Mouse (Mus musculus): ENCODE results near the gene Gabpb1.
"Not testable (repeated sequence)": the region's sequence is repeated elsewhere in the genome, so short reads cannot be mapped to it uniquely, and the experiment has no call there.

The Gabpb1 gene

DNA sequence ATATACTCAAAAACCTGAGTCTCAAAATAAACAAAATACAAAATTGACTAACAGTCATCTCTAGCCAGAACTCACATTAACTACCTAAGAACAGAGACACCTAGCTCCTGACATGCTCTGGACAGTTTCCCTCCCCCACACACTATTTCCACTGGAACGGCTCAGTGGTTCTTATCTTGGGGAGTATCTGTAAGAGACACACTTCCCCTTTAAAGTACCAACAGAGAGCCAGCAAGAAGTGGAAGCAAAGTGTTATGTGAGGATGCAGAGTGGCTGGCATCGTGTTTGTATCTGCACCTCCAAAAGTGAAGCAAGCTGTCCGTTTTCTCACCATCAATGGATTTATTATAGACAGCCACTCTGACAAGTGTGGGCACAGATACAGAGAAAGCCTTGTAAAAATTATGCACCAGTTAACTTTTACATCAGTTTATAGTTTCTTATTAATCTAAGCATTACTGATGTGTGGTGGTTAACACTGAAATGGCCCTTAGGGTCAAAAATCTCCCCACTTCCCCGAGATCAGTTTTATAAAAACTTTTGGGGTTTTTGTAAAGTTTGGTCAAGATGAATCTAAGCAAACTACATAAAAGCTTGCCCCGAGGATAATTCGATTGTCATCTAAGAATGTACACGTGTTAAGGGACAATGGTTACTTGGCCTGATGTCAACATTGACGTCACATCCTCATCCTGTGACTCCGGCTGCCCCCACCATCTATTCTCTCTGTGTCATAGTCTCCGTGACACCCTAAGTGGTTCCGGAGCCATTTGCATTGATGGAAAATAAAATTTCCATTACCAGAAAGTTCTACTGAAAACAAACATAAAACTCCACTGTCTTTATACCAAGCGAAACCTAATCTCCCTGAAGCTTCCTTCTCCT is 40.0 kb downstream of the Gabpb1 start:
- no peak for DNase-seq

DNA sequence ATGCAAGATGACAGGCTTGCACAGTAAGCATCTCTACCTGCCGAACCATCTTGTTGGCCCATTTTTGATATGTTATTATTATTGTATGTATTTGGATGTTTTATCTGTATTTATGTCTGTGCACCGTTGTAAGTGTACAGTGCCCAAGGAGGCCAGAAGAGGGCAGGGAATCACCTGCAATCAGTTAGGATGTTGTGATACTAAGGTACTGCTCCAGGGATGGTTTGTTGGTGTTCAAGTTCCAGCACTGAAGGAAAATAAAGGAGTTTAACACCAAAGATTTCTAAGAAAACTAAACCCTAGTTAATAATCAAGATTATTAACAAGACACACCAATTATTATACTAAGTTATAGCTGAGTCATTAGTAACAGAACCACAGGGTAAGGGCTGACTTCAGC is 43.0 kb downstream of the Gabpb1 start:
- no peak for DNase-seq

DNA sequence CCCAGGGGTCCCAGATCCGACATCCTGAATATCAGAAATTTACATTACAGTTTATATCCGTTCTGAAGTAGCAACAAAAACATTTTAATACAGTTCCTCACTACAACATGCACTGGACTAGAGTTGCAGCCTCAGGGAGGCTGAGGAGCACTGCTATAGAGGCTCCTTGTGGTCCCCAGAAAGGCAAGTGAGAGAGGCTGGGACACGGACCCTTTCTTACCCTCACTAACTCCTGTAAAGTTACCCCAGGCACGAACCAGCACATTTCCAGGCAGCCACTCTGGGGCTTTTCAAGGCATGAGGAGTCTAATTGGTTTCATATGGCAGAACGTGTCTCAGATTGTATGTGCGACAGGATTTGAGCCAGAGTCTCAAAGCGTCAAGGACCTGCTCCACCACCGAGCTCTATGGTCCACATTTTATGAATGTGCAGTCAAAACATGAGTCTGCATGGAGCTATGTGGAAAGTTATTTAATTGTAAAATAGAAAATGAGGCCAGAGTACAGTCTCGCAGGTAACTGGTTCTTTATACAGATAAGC is 47.6 kb downstream of the Gabpb1 start:
- no peak for DNase-seq

DNA sequence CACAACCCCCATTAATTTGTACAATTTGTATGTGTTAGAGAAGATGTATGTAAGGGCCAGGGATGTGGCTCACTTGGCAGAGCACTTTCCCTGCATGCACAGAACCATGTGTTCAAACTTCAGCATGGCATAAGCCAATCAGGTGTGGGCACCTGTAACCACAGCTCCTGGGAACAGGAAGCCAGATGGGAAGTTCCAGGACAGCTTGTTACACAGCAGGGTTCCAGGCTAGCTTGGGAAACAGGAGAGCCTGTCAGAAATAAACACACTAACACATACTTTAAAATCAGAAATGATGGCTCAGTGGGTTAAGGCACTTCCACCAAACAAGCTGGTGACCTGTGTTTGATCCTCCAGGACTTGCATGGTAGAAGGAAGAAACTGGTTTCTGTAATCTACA is 53.0 kb downstream of the Gabpb1 start:
- no peak for DNase-seq

DNA sequence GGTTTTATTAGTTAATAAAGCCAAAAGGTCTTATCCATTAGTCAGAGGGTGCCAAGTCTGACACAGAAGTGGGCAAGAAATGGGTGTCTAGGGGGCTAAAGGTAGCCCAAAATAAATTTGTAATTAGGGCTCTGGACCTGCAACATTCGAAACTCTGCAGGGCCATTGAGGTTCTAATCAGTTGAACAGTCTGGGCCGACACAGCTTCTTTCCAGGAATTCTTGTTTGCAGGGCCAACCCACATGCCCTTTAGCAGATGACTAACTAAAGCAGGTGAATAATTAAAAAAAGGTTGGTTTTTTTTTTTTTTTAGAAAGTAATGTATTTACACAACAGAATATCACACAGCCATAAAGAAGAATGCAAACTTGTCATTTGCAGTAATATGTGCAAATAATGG is 53.7 kb downstream of the Gabpb1 start:
- DNase-seq = no peak

DNA sequence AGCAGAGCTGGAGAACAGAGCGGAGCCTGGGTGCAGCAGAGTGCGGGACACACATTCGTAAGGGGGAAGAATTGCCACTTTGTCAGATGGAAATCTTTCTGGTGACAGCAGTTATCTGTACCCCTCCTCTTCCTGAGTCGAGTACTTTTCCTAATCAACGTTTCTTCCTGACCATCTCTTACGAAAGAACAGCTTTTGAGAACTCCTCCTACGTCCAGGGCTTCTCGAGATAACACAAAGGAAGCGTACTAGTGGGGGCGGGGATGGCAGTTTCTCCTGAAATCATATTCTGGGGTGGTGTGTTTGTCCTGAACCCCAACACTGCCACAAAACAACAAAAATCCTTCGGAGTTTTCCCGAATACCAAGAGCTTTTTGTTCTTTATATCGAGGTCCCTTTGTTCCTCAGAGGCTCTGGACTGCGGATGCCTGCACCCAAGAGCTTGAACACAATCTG is 56.9 kb downstream of the Gabpb1 start, which contains the start of gene Hdc:
Gene Hdc, minus strand, starts transcription at position 51 of the 456 bp plus-strand sequence.
- no peak for DNase-seq

DNA sequence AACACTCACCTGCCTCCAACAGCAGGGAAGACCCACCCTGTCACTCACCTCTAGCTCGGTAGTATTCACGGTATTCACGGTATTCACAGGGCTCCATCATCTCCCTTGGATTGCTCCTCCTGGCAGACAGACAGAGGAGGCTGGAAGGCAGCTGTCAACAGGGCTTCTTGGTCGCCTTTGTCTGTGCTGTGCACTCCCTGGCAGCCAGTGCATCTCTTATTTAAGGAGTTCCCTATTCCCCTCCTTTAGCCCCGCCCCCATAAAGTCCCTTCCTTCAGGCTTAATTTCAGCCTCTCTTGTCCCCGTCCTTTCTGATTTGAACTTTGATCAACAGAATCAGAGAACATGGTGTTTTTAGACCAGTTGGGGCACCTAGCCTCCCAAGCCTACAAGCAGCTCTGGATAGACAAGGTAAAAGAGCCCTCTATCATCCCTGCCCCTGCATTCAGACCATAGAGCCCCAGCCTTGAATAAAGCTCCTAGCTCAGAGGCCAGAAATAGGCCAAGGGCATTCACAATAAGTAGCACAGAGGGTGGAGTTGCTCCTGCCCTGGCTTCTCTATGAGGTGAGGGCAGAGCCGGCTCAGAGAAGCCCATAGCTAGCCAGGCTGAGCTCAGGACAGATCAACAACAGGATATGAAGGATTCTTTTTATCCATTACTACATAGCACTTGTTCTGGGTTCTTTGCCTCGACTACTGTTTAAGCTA is 57.5 kb downstream of the Gabpb1 start:
- DNase-seq = no peak

DNA sequence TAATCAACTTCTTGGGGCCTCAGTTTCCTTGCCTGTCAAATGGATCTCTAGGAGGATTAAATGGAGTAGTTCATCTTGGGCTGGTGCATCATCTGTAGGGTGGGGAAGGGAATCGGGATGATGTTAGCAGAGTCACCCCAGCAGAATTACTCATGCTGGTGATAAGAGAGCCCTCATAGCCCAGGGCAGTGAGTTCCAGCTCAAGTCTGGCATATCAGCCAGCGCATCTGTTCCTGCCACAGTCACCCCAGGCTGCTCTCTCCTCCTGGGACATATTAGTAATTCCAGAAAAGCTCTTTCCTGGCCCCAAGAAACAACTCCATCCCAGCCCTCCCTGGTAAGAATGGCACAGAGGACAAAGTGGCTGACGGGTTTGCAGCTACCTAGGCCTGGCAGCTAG is 60.8 kb downstream of the Gabpb1 start:
- DNase-seq = no peak

DNA sequence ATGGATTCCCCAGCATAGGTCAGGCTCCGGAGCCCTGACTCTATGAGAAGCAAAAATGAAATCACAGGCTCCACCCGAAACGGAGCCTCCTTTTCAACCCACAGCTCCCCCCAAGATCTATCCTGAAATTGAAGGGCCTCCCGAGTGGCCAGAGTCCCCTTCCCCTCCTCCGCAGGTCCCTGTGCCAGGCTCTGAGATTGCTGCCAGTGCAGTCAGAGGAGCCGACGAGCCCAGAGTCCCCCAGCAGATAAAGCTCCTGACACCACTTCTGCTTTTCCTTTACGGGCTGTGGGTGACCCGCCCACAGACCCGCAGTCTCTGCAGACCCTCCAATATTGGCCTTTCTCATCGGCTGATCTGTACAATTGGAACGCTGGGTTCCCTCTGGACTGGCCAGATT is 66.5 kb downstream of the Gabpb1 start:
- not testable (repeated sequence) for DNase-seq

DNA sequence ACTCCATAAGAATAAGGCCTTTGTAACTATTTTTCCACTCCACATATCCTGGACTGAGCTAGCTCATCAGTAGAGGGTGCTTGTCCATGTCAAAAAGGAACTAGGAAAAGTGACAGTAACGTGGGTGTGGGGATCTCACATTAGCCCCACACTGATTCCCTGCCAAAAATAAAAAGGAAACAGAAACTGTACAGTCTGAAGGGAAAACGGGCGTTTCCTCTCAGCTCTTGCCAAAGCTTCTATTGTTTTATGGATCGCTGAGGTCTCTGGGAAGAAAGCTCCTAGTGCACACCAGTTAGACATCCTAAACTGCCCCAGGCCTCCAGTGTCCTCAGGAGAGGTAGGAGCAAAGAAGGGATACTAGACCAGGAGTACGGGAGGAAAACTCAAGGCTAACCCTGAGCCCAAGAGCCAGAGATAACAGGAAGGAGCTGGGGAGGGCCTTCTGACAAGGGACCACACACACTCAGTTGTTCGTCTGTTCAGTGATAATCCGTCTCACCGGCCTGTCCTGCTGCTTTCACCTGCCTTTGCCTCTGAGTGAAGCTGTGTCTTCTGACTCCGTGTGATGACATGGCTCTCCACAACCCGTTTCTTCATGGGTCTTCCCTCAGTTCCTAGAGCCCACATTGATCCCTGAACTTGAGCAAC is 68.5 kb downstream of the Gabpb1 start:
- no peak for DNase-seq

DNA sequence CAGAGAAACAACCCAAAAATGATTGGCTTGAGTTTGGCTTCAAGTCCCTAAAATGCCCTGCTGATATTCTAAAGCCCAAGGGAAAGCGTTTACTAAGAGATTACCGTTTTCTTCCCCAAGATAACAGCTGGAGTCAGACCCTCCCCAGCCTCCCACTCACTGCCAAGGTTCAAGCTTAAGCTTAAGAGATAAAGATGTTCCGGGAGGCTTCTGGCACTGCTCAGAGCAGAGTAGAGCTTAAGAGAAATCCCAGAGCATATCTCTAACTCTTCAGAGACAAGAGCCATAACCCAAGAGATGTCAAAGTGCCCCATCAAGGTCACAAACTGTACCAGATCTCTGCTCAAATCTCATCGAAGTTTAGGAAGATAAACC is 69.5 kb downstream of the Gabpb1 start:
- DNase-seq = no peak

DNA sequence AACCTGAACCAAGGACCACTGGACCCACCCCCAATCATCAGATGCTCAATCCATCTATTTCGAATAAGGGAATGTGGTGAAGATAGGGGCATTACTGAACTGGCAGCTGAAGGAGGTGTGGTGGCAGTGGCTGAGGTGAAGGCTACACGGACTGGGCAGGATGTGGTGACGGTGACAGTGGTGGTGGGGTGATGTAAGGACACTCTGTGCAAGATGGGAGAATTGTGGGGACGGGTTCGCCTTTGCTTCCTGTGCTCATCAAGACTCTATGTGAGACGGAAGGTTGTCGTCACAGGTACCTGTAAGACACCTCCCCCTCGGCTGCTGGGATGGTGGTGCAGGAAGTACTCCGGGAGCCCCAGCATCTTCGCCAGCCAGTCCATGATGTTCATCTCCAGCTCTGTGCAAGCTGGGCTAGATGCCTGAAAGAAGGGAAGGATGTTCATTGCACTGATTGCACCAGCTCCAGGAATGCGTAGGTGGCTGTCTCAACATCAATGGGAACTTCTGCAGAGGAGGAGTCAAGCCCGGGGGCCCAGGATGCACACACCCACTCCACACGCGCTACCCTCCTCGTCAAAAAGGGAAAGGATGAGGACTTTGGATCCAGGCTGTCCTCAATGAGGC is 70.0 kb downstream of the Gabpb1 start:
- peak; percentile 27 for DNase-seq

DNA sequence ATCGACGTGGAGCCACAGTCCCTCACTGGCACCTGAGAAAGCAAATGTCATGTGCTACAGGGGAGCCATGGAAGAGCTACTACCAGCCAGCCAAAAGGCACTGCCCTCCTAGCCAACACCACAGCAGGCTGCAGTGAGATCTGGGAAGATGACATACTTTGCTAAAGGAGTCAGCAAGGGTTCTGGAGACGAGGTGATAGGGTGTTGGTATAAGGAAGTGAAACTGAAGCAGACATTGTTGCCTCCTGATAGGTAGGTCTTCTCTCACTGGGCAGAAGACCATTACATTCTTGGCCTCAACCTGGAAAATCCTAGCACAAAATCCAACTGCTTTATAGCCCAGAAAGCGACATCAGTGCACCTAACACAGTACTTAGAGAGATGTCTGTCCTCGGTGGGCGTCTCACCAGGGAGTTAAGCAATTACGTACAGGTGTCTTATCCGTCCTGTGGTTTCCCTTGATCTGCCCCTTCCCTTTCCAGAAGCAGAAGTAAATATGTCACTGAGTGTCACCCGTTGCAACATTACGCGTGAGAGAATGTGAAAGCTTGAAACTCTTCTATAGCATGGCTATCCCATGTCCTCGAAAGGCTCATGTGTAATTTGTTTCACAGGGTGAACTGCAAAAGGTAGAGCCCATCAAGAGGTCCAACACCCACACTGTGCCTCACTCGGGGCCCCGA is 74.1 kb downstream of the Gabpb1 start:
- no peak for DNase-seq

DNA sequence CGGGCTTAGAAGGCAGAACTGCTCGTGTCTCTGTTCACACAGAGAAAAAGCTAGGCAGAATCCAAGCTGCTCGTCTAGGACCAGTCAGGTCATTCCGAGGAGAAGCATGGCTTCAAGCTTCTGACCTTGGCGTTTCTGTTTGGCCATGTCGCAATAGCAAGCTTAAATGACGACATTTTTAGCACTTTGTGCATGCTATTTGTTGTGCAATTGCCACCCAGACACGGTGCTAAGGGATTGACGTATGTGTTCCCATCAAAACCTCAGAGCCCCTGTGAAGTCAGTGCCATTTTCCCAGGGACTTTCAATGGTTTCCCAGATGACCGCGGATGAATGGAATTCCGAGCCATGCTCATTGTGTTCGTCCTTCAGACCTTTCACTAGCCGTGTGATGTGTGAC is 75.6 kb downstream of the Gabpb1 start:
- no peak for DNase-seq

DNA sequence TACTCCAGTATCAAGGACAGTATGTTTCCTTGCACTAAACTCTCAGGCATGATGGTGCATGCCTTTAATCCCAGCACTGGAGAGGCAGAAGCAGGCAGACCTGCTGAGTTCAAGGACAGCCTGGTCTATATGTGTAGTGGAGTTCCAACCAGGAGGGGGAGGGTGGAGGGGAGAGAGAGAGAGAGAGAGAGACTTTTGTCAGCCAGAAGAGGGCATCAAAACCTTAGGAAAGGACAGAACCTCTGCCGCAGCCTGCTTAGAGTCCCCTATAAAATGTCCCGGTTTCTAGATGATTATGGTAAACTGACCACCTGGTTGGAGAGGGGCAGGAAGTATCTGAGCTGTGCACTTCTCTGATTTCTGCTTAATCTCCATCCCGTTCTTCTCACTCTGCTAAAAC is 77.1 kb downstream of the Gabpb1 start:
- no peak for DNase-seq

DNA sequence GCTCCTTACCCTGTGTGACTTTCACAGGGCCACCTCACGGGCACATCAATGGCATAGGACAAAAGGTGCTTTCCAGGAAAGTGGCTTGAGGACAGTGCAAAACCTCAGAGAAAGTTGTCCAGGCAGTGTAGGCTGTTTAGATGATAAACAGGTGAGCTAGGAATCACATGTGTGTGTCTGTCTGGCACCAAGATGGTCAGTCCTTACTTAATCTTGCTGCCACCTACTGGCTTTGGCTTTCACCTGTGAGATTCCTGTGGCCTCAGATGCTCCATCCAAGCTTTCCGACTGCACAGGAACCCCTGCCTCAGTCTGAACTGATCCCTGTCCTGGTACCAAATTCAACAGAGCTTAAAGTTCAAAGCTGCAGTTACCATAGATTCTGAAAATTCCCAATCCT is 77.8 kb downstream of the Gabpb1 start:
- no peak for DNase-seq

DNA sequence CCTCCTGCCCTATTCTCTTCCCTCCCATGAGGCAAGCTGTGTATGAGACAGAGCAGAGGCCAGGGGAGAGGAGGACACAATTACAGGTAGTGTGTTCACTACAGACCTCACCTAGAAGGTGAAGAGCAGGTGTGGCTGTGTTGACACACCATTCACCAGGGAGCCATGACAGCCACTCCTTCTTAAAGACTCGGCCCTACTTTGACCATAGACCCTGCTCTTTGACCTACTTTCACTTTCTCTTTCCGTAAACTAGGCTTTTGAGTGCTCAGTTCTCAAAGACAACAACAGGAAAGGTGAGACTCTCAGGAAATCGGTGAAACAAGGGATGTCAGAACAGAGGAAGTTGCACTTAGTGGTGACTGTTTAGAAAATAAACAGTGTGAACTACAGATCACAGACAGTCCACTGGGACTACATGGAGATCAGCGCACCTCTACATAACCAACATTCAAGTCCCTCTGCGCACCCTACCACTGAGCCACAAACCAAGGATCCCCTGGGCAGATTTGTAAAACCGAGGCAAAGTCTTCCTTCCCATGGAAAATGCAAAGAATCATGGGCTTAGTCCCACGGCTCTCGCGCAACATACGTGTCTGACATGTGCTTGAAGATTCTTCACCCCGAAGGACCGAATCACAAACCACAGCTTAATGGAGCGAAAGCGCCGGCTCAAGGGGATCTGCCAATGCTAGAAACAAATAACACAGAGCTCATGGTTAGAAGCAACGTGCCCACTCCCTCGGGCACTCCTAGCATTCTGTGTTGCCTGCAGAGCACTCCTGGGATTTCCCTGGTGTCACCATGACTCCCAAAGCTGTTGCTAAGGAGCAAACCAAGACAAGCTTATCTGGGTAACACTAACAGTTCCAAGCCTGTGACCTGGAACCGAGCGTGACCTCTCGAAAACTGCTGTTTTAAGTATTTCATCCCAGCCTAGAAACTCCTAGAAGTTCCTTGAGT is 78.6 kb downstream of the Gabpb1 start:
- DNase-seq = no peak

DNA sequence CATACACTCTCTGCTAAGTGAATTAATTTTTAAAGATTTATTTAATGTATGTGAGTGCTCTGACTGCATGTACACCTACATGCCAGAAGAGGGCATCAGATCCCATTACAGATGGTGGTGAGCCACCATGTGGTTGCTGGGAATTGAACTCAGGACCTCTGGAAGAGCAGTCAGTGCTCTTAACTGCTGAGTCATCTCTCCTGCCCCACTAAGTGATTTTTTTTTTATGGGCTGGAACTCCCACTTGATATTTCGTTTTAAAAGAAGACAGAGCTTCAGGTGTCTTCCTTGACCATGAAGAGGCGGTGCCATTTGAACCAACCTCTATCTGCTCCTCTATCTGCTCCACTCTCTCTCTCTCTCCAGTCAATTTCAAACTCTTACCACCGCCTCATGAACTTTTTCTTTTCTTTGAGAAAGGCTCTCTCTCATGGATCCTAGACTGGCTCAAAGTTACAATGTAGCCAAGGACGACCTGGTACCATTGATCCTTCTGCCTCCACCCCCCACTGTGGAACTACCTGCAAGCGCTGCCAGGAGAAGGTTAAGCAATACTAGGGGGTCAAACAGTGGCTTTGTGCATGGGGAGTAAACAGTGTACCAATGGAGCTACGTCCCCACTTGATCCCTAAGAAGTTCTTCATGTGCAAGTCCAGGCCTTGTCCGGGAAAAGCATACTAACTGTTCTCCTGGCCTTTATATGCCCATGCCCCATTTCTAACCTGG is 79.6 kb downstream of the Gabpb1 start:
- no peak for DNase-seq

DNA sequence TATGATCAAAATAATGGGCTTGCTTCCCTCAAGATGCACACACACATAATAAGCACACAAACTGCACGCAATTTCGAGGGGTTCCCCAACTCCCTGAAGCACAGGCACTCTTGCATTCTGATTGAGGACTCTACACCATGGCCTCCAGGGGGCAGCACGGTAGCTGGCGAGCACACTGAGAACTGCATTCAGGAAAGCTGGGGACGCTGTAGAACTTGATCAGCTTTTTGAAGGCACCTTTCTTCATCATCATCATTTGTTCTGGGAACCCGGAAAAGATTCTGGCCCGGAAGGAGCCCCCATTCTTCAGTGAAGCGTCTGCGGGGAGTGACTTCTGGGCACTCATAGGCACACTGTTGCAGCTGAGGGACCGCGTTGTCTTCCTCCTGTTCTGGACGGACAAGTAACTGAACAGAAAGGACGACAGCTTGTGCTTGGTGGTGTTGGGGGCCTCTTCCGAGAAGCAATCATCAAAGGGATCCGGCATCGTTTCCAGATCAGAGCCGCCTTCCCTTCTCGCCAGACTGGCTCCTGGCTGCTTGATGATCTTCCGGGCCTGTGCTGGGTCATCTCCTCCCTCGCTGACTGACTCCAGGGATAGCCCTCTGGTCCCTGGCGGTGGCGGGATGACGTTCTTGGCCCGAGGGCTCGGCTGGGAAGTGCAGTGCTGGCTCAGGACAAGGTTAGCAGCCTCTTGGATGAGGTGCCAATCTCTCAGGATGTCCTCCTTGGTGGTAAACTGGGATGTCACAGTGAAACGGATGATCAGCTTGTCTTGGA is 82.1 kb downstream of the Gabpb1 start:
- DNase-seq = peak; percentile 59

DNA sequence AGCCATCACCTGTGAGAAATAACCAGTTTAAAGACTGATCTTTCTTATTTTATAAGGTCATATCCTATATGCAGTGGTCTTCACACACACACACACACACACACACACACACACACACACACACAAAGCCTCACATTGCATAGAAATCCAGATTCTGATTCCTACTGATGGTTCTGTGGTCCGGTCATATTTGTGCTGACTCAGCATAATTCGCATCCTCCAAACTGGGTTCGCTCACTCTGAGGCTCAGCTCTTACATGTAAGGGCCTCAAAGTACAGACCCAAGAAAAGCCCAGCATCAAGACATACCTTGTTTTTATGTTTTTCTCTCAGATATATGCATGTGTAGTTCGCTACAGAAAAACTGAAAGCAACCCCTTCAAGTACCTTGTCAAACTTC is 84.8 kb downstream of the Gabpb1 start:
- DNase-seq = no peak
